Mouse (Mus musculus): ENCODE measurements around the gene Gpr68. TPM values are rescaled to one million over a fixed set of nuclear protein-coding genes. Genes with fewer than 3 reads are reported as not detected.

Gpr68 gene
- polyA plus RNA-seq, 1 experiment from 2014 or later: 0.36 TPM

GRCm38 (mm10) chr12:100903761-100904160 lies 4.2 kb downstream of the Gpr68 start:
- Histone ChIP-seq H3K4me1 (peaks cover 24% of the 10 kb centered on the region), H3K27ac (no peak overlapping the region), H3K4me3 (no peak overlapping the region), H3K36me3 (replicated peaks) (no peaks in the 10 kb centered on the region), H3K9me3 (no peaks in the 10 kb centered on the region), H3K27me3 (ENCODE audit: poor library complexity, severe bottlenecking) (peaks cover 67% of the 10 kb centered on the region)
- DNase-seq (ENCODE audit: extremely low spot score, low spot score): no peak
- 89% methylated on average over 9 of the region's 9 CpGs for WGBS

GRCm38 (mm10) chr12:100901386-100901785 lies 6.6 kb downstream of the Gpr68 start:
- no peak overlapping the region for H3K4me3 ChIP-seq
- DNase-seq (ENCODE audit: extremely low spot score, low spot score): no peak
- H3K36me3 ChIP-seq (replicated peaks): no peaks in the 10 kb centered on the region
- peaks cover 67% of the 10 kb centered on the region for H3K27me3 ChIP-seq (ENCODE audit: poor library complexity, severe bottlenecking)
- H3K4me1 ChIP-seq: peaks cover 22% of the 10 kb centered on the region
- no peak overlapping the region for H3K27ac ChIP-seq
- WGBS: 79% methylated on average over 6 of the region's 6 CpGs
- no peaks in the 10 kb centered on the region for H3K9me3 ChIP-seq

- no peaks in the 10 kb centered on the region for H3K36me3 ChIP-seq (replicated peaks)
- no peak for DNase-seq (ENCODE audit: extremely low spot score, low spot score)
- peaks cover 22% of the 10 kb centered on the region for H3K4me1 ChIP-seq
- H3K4me3 ChIP-seq: no peak overlapping the region
- no peak overlapping the region for H3K27ac ChIP-seq
- 85% methylated on average over 6 of the region's 6 CpGs for WGBS
- peaks cover 67% of the 10 kb centered on the region for H3K27me3 ChIP-seq (ENCODE audit: poor library complexity, severe bottlenecking)
- H3K9me3 ChIP-seq: no peaks in the 10 kb centered on the region
Observed at GRCm38 (mm10) chr12:100900901-100901300, 7.1 kb downstream of the Gpr68 start.

- Histone ChIP-seq H3K27me3 (ENCODE audit: poor library complexity, severe bottlenecking) (peaks cover 65% of the 10 kb centered on the region), H3K9me3 (no peaks in the 10 kb centered on the region), H3K4me3 (peak overlapping the region; percentile 50), H3K36me3 (replicated peaks) (no peaks in the 10 kb centered on the region), H3K4me1 (peaks cover 30% of the 10 kb centered on the region), H3K27ac (no peak overlapping the region)
- under 1% methylated on average over 30 of the region's 30 CpGs for WGBS
- peak; percentile 23 for DNase-seq (ENCODE audit: extremely low spot score, low spot score)
Observed at GRCm38 (mm10) chr12:100899111-100899640, 8.8 kb downstream of the Gpr68 start.

GRCm38 (mm10) chr12:100897736-100898650 lies 10.0 kb downstream of the Gpr68 start:
- Histone ChIP-seq H3K27ac (no peak overlapping the region), H3K9me3 (no peaks in the 10 kb centered on the region), H3K27me3 (ENCODE audit: poor library complexity, severe bottlenecking) (peaks cover 65% of the 10 kb centered on the region), H3K4me3 (peak overlapping the region; percentile 50; the same call in 1 of the 2 replicates), H3K4me1 (peaks cover 30% of the 10 kb centered on the region), H3K36me3 (replicated peaks) (no peaks in the 10 kb centered on the region)
- 27% methylated on average over 12 of the region's 12 CpGs for WGBS
- DNase-seq (ENCODE audit: extremely low spot score, low spot score): no peak

- WGBS: 66% methylated on average over 3 of the region's 3 CpGs
- Histone ChIP-seq H3K4me3 (no peak overlapping the region), H3K4me1 (peaks cover 30% of the 10 kb centered on the region), H3K36me3 (replicated peaks) (no peaks in the 10 kb centered on the region), H3K9me3 (no peaks in the 10 kb centered on the region), H3K27ac (no peak overlapping the region), H3K27me3 (ENCODE audit: poor library complexity, severe bottlenecking) (peaks cover 57% of the 10 kb centered on the region)
- DNase-seq (ENCODE audit: extremely low spot score, low spot score): no peak
Observed at GRCm38 (mm10) chr12:100896661-100897060, 11.3 kb downstream of the Gpr68 start.

- DNase-seq (ENCODE audit: extremely low spot score, low spot score): no peak
- Histone ChIP-seq H3K27ac (no peak overlapping the region), H3K36me3 (replicated peaks) (no peaks in the 10 kb centered on the region), H3K4me1 (peaks cover 30% of the 10 kb centered on the region), H3K27me3 (ENCODE audit: poor library complexity, severe bottlenecking) (peaks cover 46% of the 10 kb centered on the region), H3K4me3 (no peak overlapping the region), H3K9me3 (no peaks in the 10 kb centered on the region)
- WGBS: 3% methylated on average over 2 of the region's 2 CpGs
Observed at GRCm38 (mm10) chr12:100895504-100895903, 12.5 kb downstream of the Gpr68 start.

GRCm38 (mm10) chr12:100890548-100890947 lies 17.4 kb downstream of the Gpr68 start:
- H3K9me3 ChIP-seq: no peaks in the 10 kb centered on the region
- no peaks in the 10 kb centered on the region for H3K27me3 ChIP-seq (ENCODE audit: poor library complexity, severe bottlenecking)
- H3K27ac ChIP-seq: no peak overlapping the region
- DNase-seq (ENCODE audit: extremely low spot score, low spot score): no peak
- 91% methylated on average over 3 of the region's 3 CpGs for WGBS
- peaks cover 5% of the 10 kb centered on the region for H3K4me1 ChIP-seq
- H3K4me3 ChIP-seq: no peak overlapping the region
- no peaks in the 10 kb centered on the region for H3K36me3 ChIP-seq (replicated peaks)

- no peak for DNase-seq (ENCODE audit: extremely low spot score, low spot score)
- Histone ChIP-seq H3K4me3 (no peak overlapping the region), H3K36me3 (replicated peaks) (no peaks in the 10 kb centered on the region), H3K9me3 (no peaks in the 10 kb centered on the region), H3K4me1 (no peaks in the 10 kb centered on the region), H3K27ac (no peak overlapping the region), H3K27me3 (ENCODE audit: poor library complexity, severe bottlenecking) (no peaks in the 10 kb centered on the region)
- WGBS: 56% methylated on average over 12 of the region's 12 CpGs
Observed at GRCm38 (mm10) chr12:100887801-100888258, 20.2 kb downstream of the Gpr68 start.

GRCm38 (mm10) chr12:100886877-100887276 lies 21.1 kb downstream of the Gpr68 start:
- Histone ChIP-seq H3K9me3 (no peaks in the 10 kb centered on the region), H3K36me3 (replicated peaks) (no peaks in the 10 kb centered on the region), H3K4me1 (no peaks in the 10 kb centered on the region), H3K4me3 (no peak overlapping the region), H3K27me3 (ENCODE audit: poor library complexity, severe bottlenecking) (no peaks in the 10 kb centered on the region), H3K27ac (no peak overlapping the region)
- DNase-seq (ENCODE audit: extremely low spot score, low spot score): no peak
- 86% methylated on average over 4 of the region's 4 CpGs for WGBS

GRCm38 (mm10) chr12:100885585-100885984 lies 22.4 kb downstream of the Gpr68 start:
- H3K9me3 ChIP-seq: no peaks in the 10 kb centered on the region
- 93% methylated on average over 3 of the region's 3 CpGs for WGBS
- no peaks in the 10 kb centered on the region for H3K4me1 ChIP-seq
- no peak for DNase-seq (ENCODE audit: extremely low spot score, low spot score)
- H3K27me3 ChIP-seq (ENCODE audit: poor library complexity, severe bottlenecking): no peaks in the 10 kb centered on the region
- no peak overlapping the region for H3K27ac ChIP-seq
- no peak overlapping the region for H3K4me3 ChIP-seq
- no peaks in the 10 kb centered on the region for H3K36me3 ChIP-seq (replicated peaks)

- no peaks in the 10 kb centered on the region for H3K27me3 ChIP-seq (ENCODE audit: poor library complexity, severe bottlenecking)
- H3K4me3 ChIP-seq: no peak overlapping the region
- H3K36me3 ChIP-seq (replicated peaks): no peaks in the 10 kb centered on the region
- no peak for DNase-seq (ENCODE audit: extremely low spot score, low spot score)
- 82% methylated on average over 7 of the region's 7 CpGs for WGBS
- no peak overlapping the region for H3K27ac ChIP-seq
- no peaks in the 10 kb centered on the region for H3K9me3 ChIP-seq
- H3K4me1 ChIP-seq: no peaks in the 10 kb centered on the region
Observed at GRCm38 (mm10) chr12:100883168-100883567, 24.8 kb downstream of the Gpr68 start.

- Histone ChIP-seq H3K9me3 (no peaks in the 10 kb centered on the region), H3K27ac (0 out of 2 replicates have a peak overlapping the region, but pooled peaks have one; percentile 5), H3K27me3 (ENCODE audit: poor library complexity, severe bottlenecking) (no peaks in the 10 kb centered on the region), H3K36me3 (replicated peaks) (no peaks in the 10 kb centered on the region), H3K4me3 (no peak overlapping the region), H3K4me1 (no peaks in the 10 kb centered on the region)
- 95% methylated on average over 16 of the region's 16 CpGs for WGBS
- DNase-seq (ENCODE audit: extremely low spot score, low spot score): no peak
Observed at GRCm38 (mm10) chr12:100878556-100878955, 29.4 kb downstream of the Gpr68 start.

Measured in forebrain, embryonic 10.5 days (tissue).